Mouse (Mus musculus) midbrain, postnatal 0 days (tissue): ENCODE data around the gene Mctp1. TPM values are rescaled to one million over a fixed set of nuclear protein-coding genes. Genes with fewer than 3 reads are reported as not detected.

Experiments used
- ATAC-seq: fragments of 200-750 bp; cut with Nextera tagmentation; 2 replicates; pipeline ENCODE4 v1.8.0; 2017; ENCODE audit warnings: moderate number of reproducible peaks, mild to moderate bottlenecking, moderate TSS enrichment, moderate library complexity; ENCODE audit not compliant: low FRiP score
- DNase-seq: peaks from one replicate; pipeline ENCODE4 v3.0.0-alpha.2; 2015; ENCODE audit warnings: low spot score
- H3K27ac ChIP-seq: fragments of 300-500 bp; sonication (generic); 2 replicates; pipeline ENCODE4 v1.5.1; 2014; ENCODE audit warnings: low read depth, mild to moderate bottlenecking, low read length, mixed read lengths
- H3K27me3 ChIP-seq: fragments of 300-500 bp; sonication (generic); 2 replicates; pipeline ENCODE4 v1.6.1; 2014; ENCODE audit warnings: low read length, control low read depth, mixed read lengths; ENCODE audit not compliant: insufficient read depth
- H3K36me3 ChIP-seq: fragments of 300-500 bp; sonication (generic); 2 replicates; pipeline ENCODE4 v1.6.1; 2014; ENCODE audit warnings: low read length, control low read depth, mixed read lengths; ENCODE audit not compliant: insufficient read depth
- H3K4me1 ChIP-seq: fragments of 300-500 bp; sonication (generic); 2 replicates; pipeline ENCODE4 v1.6.1; 2014; ENCODE audit warnings: mild to moderate bottlenecking, control low read depth, antibody characterized with exemption, low read length, mixed read lengths; ENCODE audit not compliant: insufficient read depth
- H3K4me2 ChIP-seq: fragments of 300-500 bp; sonication (generic); 2 replicates; pipeline ENCODE4 v1.6.1; 2014; ENCODE audit warnings: low read depth, mild to moderate bottlenecking, low read length, mixed read lengths; ENCODE audit not compliant: poor library complexity, severe bottlenecking
- H3K4me3 ChIP-seq: fragments of 300-500 bp; sonication (generic); 2 replicates; pipeline ENCODE4 v1.5.1; 2014; ENCODE audit warnings: low read depth, mild to moderate bottlenecking, low read length, moderate library complexity
- H3K9ac ChIP-seq: fragments of 300-500 bp; sonication (generic); replicated peaks from 2 replicates; pipeline ENCODE4 v1.6.1; 2014; ENCODE audit warnings: mild to moderate bottlenecking, low read length, moderate library complexity, mixed read lengths; ENCODE audit not compliant: poor library complexity, severe bottlenecking
- H3K9me3 ChIP-seq: fragments of 300-500 bp; sonication (generic); 2 replicates; pipeline ENCODE4 v1.6.1; 2016; ENCODE audit warnings: low read length, control low read depth
- CTCF ChIP-seq: IDR thresholded peaks from 2 replicates; pipeline ENCODE4 v1.5.1; 2016; ENCODE audit warnings: antibody characterized with exemption, mild to moderate bottlenecking
- WGBS: fragments of 180-500 bp; shearing (Covaris S2); extraction: QIAGEN DNeasy Blood & Tissue Kit; methylation state at CpG from one replicate; pipeline ENCODE4 v1.1.7; 2014; 5-methylcytosine and 5-hydroxymethylcytosine counted together
- polyA plus RNA-seq: library from polyadenylated mRNA; unstranded; fragments of >200 nt; fragmentation: Nextera tagmentation; extraction: Ambion mirVana; gene quantifications from 2 replicates; pipeline ENCODE4 v1.2.1, GENCODE M21; 2015
- total RNA-seq: library from RNA; depleted of rRNA; stranded (reverse); fragments of >200 nt; gene quantifications from 2 replicates; pipeline ENCODE4 v1.2.3, GENCODE M21; 2014

Mctp1 gene
- total and polyA plus RNA-seq, 2 experiments from 2014 or later = 3.9 to 7.0 TPM

- TF ChIP-seq CTCF = no peak
- WGBS = 98% methylated on average over 1 of the region's 1 CpGs
- ATAC-seq = no peak
These were observed 36.7 kb downstream of the Mctp1 start for GRCm38 (mm10) chr13:76421075-76421474.

GRCm38 (mm10) chr13:76422124-76422523 lies 37.8 kb downstream of the Mctp1 start:
- Histone ChIP-seq H3K4me1 (no peaks in the 10 kb centered on the region), H3K27ac (no peak overlapping the region), H3K27me3 (no peaks in the 10 kb centered on the region), H3K4me2 (no peak overlapping the region), H3K9me3 (no peaks in the 10 kb centered on the region), H3K36me3 (no peaks in the 10 kb centered on the region), H3K4me3 (no peak overlapping the region), H3K9ac (no peak overlapping the region)
- TF ChIP-seq CTCF = no peak
- WGBS = 90% methylated on average over 5 of the region's 5 CpGs
- ATAC-seq (no peak), DNase-seq (no peak)

More at GRCm38 (mm10) chr13:76421075-76421474, 36.7 kb downstream of the Mctp1 start:
- no peaks in the 10 kb centered on the region for H3K27me3 ChIP-seq
- H3K4me2 ChIP-seq = no peak overlapping the region
- no peaks in the 10 kb centered on the region for H3K9me3 ChIP-seq
- no peak overlapping the region for H3K4me3 ChIP-seq
- H3K27ac ChIP-seq = no peak overlapping the region
- no peak overlapping the region for H3K9ac ChIP-seq
- no peaks in the 10 kb centered on the region for H3K36me3 ChIP-seq
- DNase-seq = no peak
- no peaks in the 10 kb centered on the region for H3K4me1 ChIP-seq

- H3K36me3 ChIP-seq = no peaks in the 10 kb centered on the region
- DNase-seq (no peak), ATAC-seq (no peak)
- no peak overlapping the region for H3K9ac ChIP-seq
- H3K4me1 ChIP-seq = no peaks in the 10 kb centered on the region
- WGBS = 73% methylated on average over 6 of the region's 6 CpGs
- no peak overlapping the region for H3K27ac ChIP-seq
- H3K4me2 ChIP-seq = no peak overlapping the region
- no peak for TF ChIP-seq CTCF
- H3K27me3 ChIP-seq = no peaks in the 10 kb centered on the region
- H3K9me3 ChIP-seq = no peaks in the 10 kb centered on the region
- H3K4me3 ChIP-seq = no peak overlapping the region
These were observed 45.1 kb downstream of the Mctp1 start for GRCm38 (mm10) chr13:76429456-76429855.

- no peaks in the 10 kb centered on the region for H3K4me1 ChIP-seq
- DNase-seq = no peak
- H3K27me3 ChIP-seq = no peaks in the 10 kb centered on the region
- 80% methylated on average over 2 of the region's 2 CpGs for WGBS
- H3K27ac ChIP-seq = no peak overlapping the region
- no peak overlapping the region for H3K9ac ChIP-seq
- H3K9me3 ChIP-seq = no peaks in the 10 kb centered on the region
- no peak for TF ChIP-seq CTCF
- ATAC-seq = no peak
- H3K36me3 ChIP-seq = no peaks in the 10 kb centered on the region
- H3K4me2 ChIP-seq = no peak overlapping the region
- H3K4me3 ChIP-seq = no peak overlapping the region
These were observed 45.6 kb downstream of the Mctp1 start for GRCm38 (mm10) chr13:76429927-76430326.

GRCm38 (mm10) chr13:76431946-76432345 lies 47.6 kb downstream of the Mctp1 start:
- no peak for ATAC-seq
- no peak overlapping the region for H3K9ac ChIP-seq
- no peaks in the 10 kb centered on the region for H3K36me3 ChIP-seq
- no peak for DNase-seq
- no peak overlapping the region for H3K4me3 ChIP-seq
- H3K4me2 ChIP-seq = no peak overlapping the region
- no peaks in the 10 kb centered on the region for H3K4me1 ChIP-seq
- no peaks in the 10 kb centered on the region for H3K9me3 ChIP-seq
- no peak overlapping the region for H3K27ac ChIP-seq
- WGBS = 93% methylated on average over 2 of the region's 2 CpGs
- no peak for TF ChIP-seq CTCF
- no peaks in the 10 kb centered on the region for H3K27me3 ChIP-seq

- no peaks in the 10 kb centered on the region for H3K36me3 ChIP-seq
- WGBS = 77% methylated on average over 4 of the region's 4 CpGs
- ATAC-seq = no peak
- no peak overlapping the region for H3K4me2 ChIP-seq
- no peak overlapping the region for H3K9ac ChIP-seq
- peak; percentile 44; the same call in 1 of the 2 replicates for TF ChIP-seq CTCF
- H3K27ac ChIP-seq = no peak overlapping the region
- H3K27me3 ChIP-seq = no peaks in the 10 kb centered on the region
- H3K9me3 ChIP-seq = no peaks in the 10 kb centered on the region
- no peak overlapping the region for H3K4me3 ChIP-seq
- DNase-seq = peak; percentile 15
- H3K4me1 ChIP-seq = no peaks in the 10 kb centered on the region
These were observed 49.1 kb downstream of the Mctp1 start for GRCm38 (mm10) chr13:76433438-76433837.
